Mouse (Mus musculus) MEL (cell line): ENCODE measurements at regions not wholly inside any gene's neighbourhood (a gene's known extent, or its start where the extent isn't known, plus 50 kb on each side); places are given as distances from the start of the nearest gene placed in this dataset.

Source experiments
- DNase-seq: peaks from one replicate; pipeline ENCODE4 v3.0.0; 2011; ENCODE audit warnings: low read depth, low spot score
- H3K27ac ChIP-seq: 2 replicates; pipeline ENCODE4 v1.5.1; 2012; ENCODE audit warnings: low read depth, mild to moderate bottlenecking, control low read depth, low read length, moderate library complexity; ENCODE audit not compliant: control insufficient read depth
- H3K27me3 ChIP-seq, 2 experiments: fragments of 150-350 bp in 1 of 2; sonication (generic) in 1 of 2; 2 replicates each; pipeline ENCODE4 v1.6.1; 2012; ENCODE audit warnings: low read length in 2 of 2, mild to moderate bottlenecking in 2 of 2, improper control_type of control experiment in 1 of 2, moderate library complexity in 1 of 2; ENCODE audit not compliant: insufficient read depth in 2 of 2, control insufficient read depth in 1 of 2
- H3K36me3 ChIP-seq, 2 experiments: 2 replicates each; pipeline ENCODE4 v1.6.1; 2012 to 2014; ENCODE audit warnings: low read length in 2 of 2, improper control_type of control experiment in 1 of 2, inconsistent platforms in 1 of 2, mild to moderate bottlenecking in 1 of 2; ENCODE audit not compliant: insufficient read depth in 2 of 2, control insufficient read depth in 1 of 2
- H3K4me1 ChIP-seq, 2 experiments: fragments of 150-350 bp in 1 of 2; sonication (generic) in 1 of 2; 2 replicates each; pipeline ENCODE4 v1.6.1; 2012; ENCODE audit warnings: low read length in 2 of 2, improper control_type of control experiment in 1 of 2, mild to moderate bottlenecking in 1 of 2; ENCODE audit not compliant: insufficient read depth in 2 of 2, control insufficient read depth in 1 of 2
- H3K4me3 ChIP-seq, 2 experiments: fragments of 150-350 bp in 1 of 2; sonication (generic) in 1 of 2; 2 replicates each; pipeline ENCODE4 v1.5.1; 2012; ENCODE audit warnings: low read depth in 2 of 2, low read length in 2 of 2, mild to moderate bottlenecking in 2 of 2, moderate library complexity in 2 of 2, control low read depth in 1 of 2, improper control_type of control experiment in 1 of 2; ENCODE audit not compliant: control insufficient read depth in 1 of 2, insufficient read depth in 1 of 2
- H3K79me2 ChIP-seq: 2 replicates; pipeline ENCODE4 v1.6.1; 2012; ENCODE audit warnings: mild to moderate bottlenecking, low read length, moderate library complexity; ENCODE audit not compliant: control insufficient read depth, poor library complexity, insufficient read depth
- H3K9ac ChIP-seq: 2 replicates; pipeline ENCODE4 v1.6.1; 2012; ENCODE audit warnings: low read depth, mild to moderate bottlenecking, control low read depth, low read length, moderate library complexity; ENCODE audit not compliant: control insufficient read depth, poor library complexity, severe bottlenecking
- H3K9me3 ChIP-seq: fragments of 150-350 bp; sonication (generic); replicated peaks from 2 replicates; pipeline ENCODE4 v1.6.1; 2012; ENCODE audit warnings: mild to moderate bottlenecking, low read length, improper control_type of control experiment, moderate library complexity; ENCODE audit not compliant: insufficient read depth
- BHLHE40 ChIP-seq: IDR thresholded peaks from 2 replicates; pipeline ENCODE4 v1.6.1; 2012; ENCODE audit warnings: low read depth, mild to moderate bottlenecking, inconsistent platforms, low read length, improper control_type of control experiment, borderline replicate concordance
- CTCF ChIP-seq, 3 experiments: IDR thresholded peaks in 2 of 3; conservative IDR thresholded peaks in 1 of 3; 2 replicates each; pipeline ENCODE4 v1.5.1; 2011 to 2012; ENCODE audit warnings: low read length in 3 of 3, low read depth in 2 of 3, mild to moderate bottlenecking in 2 of 3, improper control_type of control experiment in 1 of 3, inconsistent platforms in 1 of 3, mixed read lengths in 1 of 3, moderate library complexity in 1 of 3; ENCODE audit not compliant: control insufficient read depth in 1 of 3, insufficient read depth in 1 of 3, poor library complexity in 1 of 3, severe bottlenecking in 1 of 3
- E2F4 ChIP-seq: IDR thresholded peaks from 2 replicates; pipeline ENCODE4 v1.6.1; 2011; ENCODE audit warnings: low read depth, low read length, improper control_type of control experiment, borderline replicate concordance
- ETS1 ChIP-seq: IDR thresholded peaks from 2 replicates; pipeline ENCODE4 v1.6.1; 2012; ENCODE audit warnings: low read depth, mild to moderate bottlenecking, inconsistent platforms, low read length, improper control_type of control experiment, moderate library complexity
- GABPA ChIP-seq: IDR thresholded peaks from 2 replicates; pipeline ENCODE4 v1.6.1; 2012; ENCODE audit warnings: low read depth, mild to moderate bottlenecking, inconsistent platforms, low read length, improper control_type of control experiment, moderate library complexity
- GATA1 ChIP-seq: IDR thresholded peaks from 2 replicates; pipeline ENCODE4 v1.6.1; 2011; ENCODE audit warnings: low read depth, low read length, improper control_type of control experiment
- HCFC1 ChIP-seq: IDR thresholded peaks from 2 replicates; pipeline ENCODE4 v1.6.1; 2012; ENCODE audit warnings: low read depth, mild to moderate bottlenecking, inconsistent platforms, low read length, improper control_type of control experiment, moderate library complexity
- JUND ChIP-seq: IDR thresholded peaks from 2 replicates; pipeline ENCODE4 v1.6.1; 2011; ENCODE audit warnings: low read depth, mild to moderate bottlenecking, improper control_type of control experiment, low read length
- KAT2A ChIP-seq: conservative IDR thresholded peaks from 2 replicates; pipeline ENCODE4 v1.6.1; 2012; ENCODE audit warnings: low read depth, low read length, improper control_type of control experiment, inconsistent platforms
- MAFK ChIP-seq: IDR thresholded peaks from 2 replicates; pipeline ENCODE4 v1.6.1; 2011; ENCODE audit warnings: low read depth, mild to moderate bottlenecking, low read length, improper control_type of control experiment, borderline replicate concordance
- MXI1 ChIP-seq: IDR thresholded peaks from 2 replicates; pipeline ENCODE4 v1.6.1; 2011; ENCODE audit warnings: mild to moderate bottlenecking, low read depth, low read length, improper control_type of control experiment
- MYB ChIP-seq: IDR thresholded peaks from 2 replicates; pipeline ENCODE4 v1.6.1; 2011; ENCODE audit warnings: mild to moderate bottlenecking, low read depth, low read length, improper control_type of control experiment
- MYC ChIP-seq: IDR thresholded peaks from 2 replicates; pipeline ENCODE4 v1.6.1; 2011; ENCODE audit warnings: low read depth, mild to moderate bottlenecking, low read length, improper control_type of control experiment, moderate library complexity
- RAD21 ChIP-seq: IDR thresholded peaks from 2 replicates; pipeline ENCODE4 v1.6.1; 2011; ENCODE audit warnings: mild to moderate bottlenecking, low read depth, low read length, improper control_type of control experiment
- SIN3A ChIP-seq: IDR thresholded peaks from 2 replicates; pipeline ENCODE4 v1.6.1; 2012; ENCODE audit warnings: low read length, improper control_type of control experiment, inconsistent platforms
- SMC3 ChIP-seq: IDR thresholded peaks from 2 replicates; pipeline ENCODE4 v1.6.1; 2011; ENCODE audit warnings: low read depth, low read length, improper control_type of control experiment
- TAL1 ChIP-seq: IDR thresholded peaks from 2 replicates; pipeline ENCODE4 v1.6.1; 2012; ENCODE audit warnings: mild to moderate bottlenecking, inconsistent platforms, low read length, moderate library complexity, mixed read lengths
- TBP ChIP-seq: IDR thresholded peaks from 2 replicates; pipeline ENCODE4 v1.8.0; 2011; ENCODE audit warnings: low read depth, low read length, improper control_type of control experiment
- UBTF ChIP-seq: IDR thresholded peaks from 2 replicates; pipeline ENCODE4 v1.6.1; 2012; ENCODE audit warnings: low read depth, mild to moderate bottlenecking, inconsistent platforms, low read length, improper control_type of control experiment, moderate library complexity, borderline replicate concordance; ENCODE audit not compliant: insufficient read depth
- USF1 ChIP-seq: IDR thresholded peaks from 2 replicates; pipeline ENCODE4 v1.6.1; 2014; ENCODE audit warnings: low read depth, mild to moderate bottlenecking, inconsistent platforms, low read length, improper control_type of control experiment, moderate library complexity
- ZKSCAN1 ChIP-seq: IDR thresholded peaks from 2 replicates; pipeline ENCODE4 v1.6.1; 2012; ENCODE audit warnings: low read depth, mild to moderate bottlenecking, inconsistent platforms, low read length, improper control_type of control experiment, moderate library complexity
- ZMIZ1 ChIP-seq: IDR thresholded peaks from 2 replicates; pipeline ENCODE4 v1.6.1; 2012; ENCODE audit warnings: low read depth, mild to moderate bottlenecking, inconsistent platforms, low read length, improper control_type of control experiment, moderate library complexity
- ZNF384 ChIP-seq: IDR thresholded peaks from 2 replicates; pipeline ENCODE4 v1.6.1; 2012; ENCODE audit warnings: low read depth, mild to moderate bottlenecking, inconsistent platforms, low read length, improper control_type of control experiment

- Histone ChIP-seq H3K4me1 (no peaks in the 10 kb centered on the region), H3K27ac (no peak overlapping the region), H3K4me3 (no peak overlapping the region), H3K79me2 (no peaks in the 10 kb centered on the region), H3K36me3 (no peaks in the 10 kb centered on the region), H3K9ac (no peak overlapping the region), H3K27me3 (no peaks in the 10 kb centered on the region), H3K9me3 (no peaks in the 10 kb centered on the region)
- TF ChIP-seq BHLHE40 (no peak), HCFC1 (no peak), E2F4 (no peak), USF1 (no peak), ZKSCAN1 (no peak), KAT2A (no peak), RAD21 (no peak), GATA1 (no peak), MYB (no peak)
- no peak for DNase-seq
Observed at GRCm38 (mm10) chr3:63085426-63085825, 155.9 kb upstream of the Mme start.

- Histone ChIP-seq H3K4me1 (no peaks in the 10 kb centered on the region), H3K27me3 (no peaks in the 10 kb centered on the region), H3K27ac (no peak overlapping the region), H3K79me2 (no peaks in the 10 kb centered on the region), H3K9ac (no peak overlapping the region), H3K4me3 (no peak overlapping the region), H3K36me3 (no peaks in the 10 kb centered on the region), H3K9me3 (no peaks in the 10 kb centered on the region)
- DNase-seq: no peak
- TF ChIP-seq MXI1 (no peak), JUND (no peak), CTCF (IDR thresholded peaks at IDR 0.05 in 2 of 3, conservative IDR thresholded peaks at IDR 0.05 in 1 of 3; ENCODE audit: control insufficient read depth in 1 of 3, insufficient read depth in 1 of 3, low read depth in 2 of 3, low read length in 3 of 3, poor library complexity in 1 of 3, severe bottlenecking in 1 of 3) (no peak), TBP (no peak), E2F4 (no peak), MAFK (no peak), HCFC1 (no peak), TAL1 (no peak), ZNF384 (no peak), GABPA (no peak), SIN3A (no peak), BHLHE40 (no peak), ETS1 (no peak), UBTF (no peak), SMC3 (no peak), MYC (no peak), ZMIZ1 (no peak)
Observed at GRCm38 (mm10) chr3:63092901-63093300, 148.4 kb upstream of the Mme start.
